Mouse (Mus musculus) kidney, embryonic 14.5 days (tissue): ENCODE results near the gene Ralgds. TPM values are rescaled to one million over a fixed set of nuclear protein-coding genes. Genes with fewer than 3 reads are reported as not detected.

ENCODE experiments used
- ATAC-seq: fragments of 200-750 bp; cut with Nextera tagmentation; 2 replicates; pipeline ENCODE4 v1.8.0; 2017; ENCODE audit warnings: moderate number of reproducible peaks, mild to moderate bottlenecking, moderate TSS enrichment, moderate library complexity; ENCODE audit not compliant: low FRiP score, low TSS enrichment
- H3K27ac ChIP-seq: fragments of 300-500 bp; sonication (generic); 2 replicates; pipeline ENCODE4 v1.5.1; 2014; ENCODE audit warnings: low read depth, mild to moderate bottlenecking, low read length, moderate library complexity, mixed read lengths
- H3K27me3 ChIP-seq: fragments of 300-500 bp; sonication (generic); 2 replicates; pipeline ENCODE4 v1.6.1; 2014; ENCODE audit warnings: mild to moderate bottlenecking, low read length; ENCODE audit not compliant: control insufficient read depth, insufficient read depth
- H3K36me3 ChIP-seq: fragments of 300-500 bp; sonication (generic); 2 replicates; pipeline ENCODE4 v1.6.1; 2014; ENCODE audit warnings: low read length, mixed read lengths; ENCODE audit not compliant: control insufficient read depth, insufficient read depth
- H3K4me1 ChIP-seq: fragments of 300-500 bp; sonication (generic); 2 replicates; pipeline ENCODE4 v1.6.1; 2014; ENCODE audit warnings: low read length, mixed read lengths; ENCODE audit not compliant: control insufficient read depth, insufficient read depth
- H3K4me2 ChIP-seq: fragments of 300-500 bp; sonication (generic); replicated peaks from 2 replicates; pipeline ENCODE4 v1.6.1; 2014; ENCODE audit warnings: low read depth, mild to moderate bottlenecking, low read length
- H3K4me3 ChIP-seq: fragments of 300-500 bp; sonication (generic); 2 replicates; pipeline ENCODE4 v1.5.1; 2014; ENCODE audit warnings: mild to moderate bottlenecking, low read length
- H3K9ac ChIP-seq: fragments of 300-500 bp; sonication (generic); 2 replicates; pipeline ENCODE4 v1.6.1; 2014; ENCODE audit warnings: low read depth, mild to moderate bottlenecking, low read length, moderate library complexity
- H3K9me3 ChIP-seq: fragments of 300-500 bp; sonication (generic); 2 replicates; pipeline ENCODE4 v1.6.1; 2016; ENCODE audit warnings: low read length; ENCODE audit not compliant: control insufficient read depth
- WGBS: fragments of 180-500 bp; shearing (Covaris S2); extraction: QIAGEN DNeasy Blood & Tissue Kit; methylation state at CpG from one replicate; pipeline ENCODE4 v1.1.7; 2014; 5-methylcytosine and 5-hydroxymethylcytosine counted together
- polyA plus RNA-seq: library from polyadenylated mRNA; unstranded; fragments of >200 nt; fragmentation: Nextera tagmentation; extraction: Ambion mirVana; gene quantifications from 2 replicates; pipeline ENCODE4 v1.2.1, GENCODE M21; 2014

Ralgds gene
- polyA plus RNA-seq, 1 experiment from 2014 or later: 26.6 TPM

- no peaks in the 10 kb centered on the region for H3K36me3 ChIP-seq
- H3K9ac ChIP-seq: peak overlapping the region; percentile 74; the same call in 1 of the 2 replicates
- H3K4me1 ChIP-seq: peaks cover 60% of the 10 kb centered on the region
- 44% methylated on average over 11 of the region's 11 CpGs for WGBS
- H3K27ac ChIP-seq: peak overlapping the region; percentile 52
- H3K4me3 ChIP-seq: peak overlapping the region; percentile 65; the same call in 1 of the 2 replicates
- no peaks in the 10 kb centered on the region for H3K27me3 ChIP-seq
- H3K9me3 ChIP-seq: no peaks in the 10 kb centered on the region
- no peak for ATAC-seq
- H3K4me2 ChIP-seq: peak overlapping the region; percentile 84
Measured at GRCm38 (mm10) chr2:28534436-28535262, 21.7 kb downstream of the Ralgds start.

- H3K4me2 ChIP-seq: peak overlapping the region; percentile 84; the same call in 1 of the 2 replicates
- no peak for ATAC-seq
- peaks cover 57% of the 10 kb centered on the region for H3K4me1 ChIP-seq
- H3K4me3 ChIP-seq: peak overlapping the region; percentile 8; the same call in 1 of the 2 replicates
- no peaks in the 10 kb centered on the region for H3K36me3 ChIP-seq
- no peak overlapping the region for H3K9ac ChIP-seq
- H3K27ac ChIP-seq: peak overlapping the region; percentile 52; the same call in 1 of the 2 replicates
- 30% methylated on average over 4 of the region's 4 CpGs for WGBS
- H3K9me3 ChIP-seq: no peaks in the 10 kb centered on the region
- no peaks in the 10 kb centered on the region for H3K27me3 ChIP-seq
Measured at GRCm38 (mm10) chr2:28535263-28535540, 22.3 kb downstream of the Ralgds start.

GRCm38 (mm10) chr2:28535650-28536049 lies 22.7 kb downstream of the Ralgds start:
- H3K4me3 ChIP-seq: no peak overlapping the region
- H3K27ac ChIP-seq: no peak overlapping the region
- H3K9ac ChIP-seq: no peak overlapping the region

GRCm38 (mm10) chr2:28536166-28536565 lies 23.2 kb downstream of the Ralgds start:
- Histone ChIP-seq H3K27ac (no peak overlapping the region), H3K36me3 (no peaks in the 10 kb centered on the region; the same call in 1 of the 2 replicates), H3K4me3 (no peak overlapping the region), H3K9me3 (no peaks in the 10 kb centered on the region), H3K4me2 (no peak overlapping the region), H3K27me3 (no peaks in the 10 kb centered on the region), H3K9ac (no peak overlapping the region), H3K4me1 (peaks cover 49% of the 10 kb centered on the region)
- 53% methylated on average over 4 of the region's 4 CpGs for WGBS
- ATAC-seq: no peak

More at GRCm38 (mm10) chr2:28535650-28536049, 22.7 kb downstream of the Ralgds start:
- 44% methylated on average over 7 of the region's 7 CpGs for WGBS
- peaks cover 52% of the 10 kb centered on the region for H3K4me1 ChIP-seq
- ATAC-seq: no peak
- H3K9me3 ChIP-seq: no peaks in the 10 kb centered on the region
- H3K27me3 ChIP-seq: no peaks in the 10 kb centered on the region
- H3K36me3 ChIP-seq: no peaks in the 10 kb centered on the region
- peak overlapping the region; percentile 84; the same call in 1 of the 2 replicates for H3K4me2 ChIP-seq

GRCm38 (mm10) chr2:28536766-28537633 lies 24.1 kb downstream of the Ralgds start:
- Histone ChIP-seq H3K4me3 (no peak overlapping the region), H3K4me1 (peaks cover 47% of the 10 kb centered on the region), H3K36me3 (peaks cover 1% of the 10 kb centered on the region), H3K9me3 (no peaks in the 10 kb centered on the region), H3K27ac (no peak overlapping the region), H3K9ac (no peak overlapping the region), H3K27me3 (no peaks in the 10 kb centered on the region), H3K4me2 (no peak overlapping the region)
- WGBS: 84% methylated on average over 11 of the region's 11 CpGs
- ATAC-seq: no peak

GRCm38 (mm10) chr2:28537634-28537920 lies 24.7 kb downstream of the Ralgds start:
- no peak overlapping the region for H3K4me2 ChIP-seq
- no peaks in the 10 kb centered on the region for H3K27me3 ChIP-seq
- H3K27ac ChIP-seq: no peak overlapping the region
- no peaks in the 10 kb centered on the region for H3K9me3 ChIP-seq
- H3K9ac ChIP-seq: no peak overlapping the region
- H3K36me3 ChIP-seq: peaks cover 7% of the 10 kb centered on the region
- H3K4me1 ChIP-seq: peaks cover 41% of the 10 kb centered on the region
- ATAC-seq: no peak
- H3K4me3 ChIP-seq: no peak overlapping the region
- 50% methylated on average over 4 of the region's 4 CpGs for WGBS

- peaks cover 36% of the 10 kb centered on the region for H3K4me1 ChIP-seq
- H3K4me2 ChIP-seq: no peak overlapping the region
- 81% methylated on average over 8 of the region's 8 CpGs for WGBS
- ATAC-seq: no peak
- no peaks in the 10 kb centered on the region for H3K27me3 ChIP-seq
- peaks cover 10% of the 10 kb centered on the region for H3K36me3 ChIP-seq
- H3K27ac ChIP-seq: no peak overlapping the region
- no peaks in the 10 kb centered on the region for H3K9me3 ChIP-seq
- no peak overlapping the region for H3K4me3 ChIP-seq
- H3K9ac ChIP-seq: no peak overlapping the region
Measured at GRCm38 (mm10) chr2:28537995-28538816, 25.3 kb downstream of the Ralgds start.

- no peak overlapping the region for H3K4me2 ChIP-seq
- H3K9ac ChIP-seq: no peak overlapping the region
- H3K27ac ChIP-seq: peak overlapping the region; percentile 37; the same call in 1 of the 2 replicates
- H3K36me3 ChIP-seq: peaks cover 14% of the 10 kb centered on the region
- ATAC-seq: no peak
- WGBS: 75% methylated on average over 1 of the region's 1 CpGs
- no peaks in the 10 kb centered on the region for H3K27me3 ChIP-seq
- no peak overlapping the region for H3K4me3 ChIP-seq
- no peaks in the 10 kb centered on the region for H3K9me3 ChIP-seq
- H3K4me1 ChIP-seq: peaks cover 35% of the 10 kb centered on the region
Measured at GRCm38 (mm10) chr2:28538817-28539128, 25.8 kb downstream of the Ralgds start.
